Comparison of ENCODE assay signal across 18 mouse cellular contexts in genomic region chr3:84477498-84477897, GRCm38 (mm10). TPM values are rescaled to one million over a fixed set of nuclear protein-coding genes. Genes with fewer than 3 reads are reported as not detected.
A peak's percentile ranks its signal among the peaks of the same experiment; 100 is the strongest.
DNase-seq lines count a peak whose midpoint lies in the region; ATAC-seq and TF ChIP-seq lines count a peak whose summit lies in the region.
"Had no signal": no experiment of that assay in that cellular context is flagged by ENCODE, and none has a peak within 500 bp of the region (broad histone marks: within the 10 kb centered on the region; RNA-seq: fewer than 3 reads in every experiment).

No protein-coding gene starts in this region.

- no peak overlapping the region for H3K4me3 ChIP-seq in hindbrain, embryonic 14.5 days (replicated peaks; ENCODE audit: low read length)
- H3K4me3 ChIP-seq in hindbrain, embryonic 10.5 days: no peak overlapping the region
- H3K4me3 ChIP-seq in MEL (ENCODE audit: control insufficient read depth in 1 of 2, insufficient read depth in 1 of 2, low read depth in 2 of 2, low read length in 2 of 2): peak overlapping the region in 1 of 2 experiments; percentile 9; a peak in 1 of 4 replicates
- peak overlapping the region; percentile 83 for H3K4me3 ChIP-seq in liver, embryonic 13.5 days (replicated peaks)
- H3K4me3 ChIP-seq in stomach, embryonic 14.5 days (ENCODE audit: low read depth, low read length): no peak overlapping the region
- no peak overlapping the region for H3K4me3 ChIP-seq in lung, adult 2 months (replicated peaks; ENCODE audit: extremely low read depth, low read depth, low read length)
- H3K4me3 ChIP-seq: gastrocnemius, adult 2 months had no signal

- TF ChIP-seq RAD21 in MEL (IDR thresholded peaks at IDR 0.05; ENCODE audit: low read depth, low read length): no peak

- TF ChIP-seq EP300 in MEL (IDR thresholded peaks at IDR 0.05; ENCODE audit: low read depth in 1 of 2, low read length in 2 of 2): peak; percentile 75 to 80

- ATAC-seq in hindbrain, embryonic 14.5 days (ENCODE audit: low FRiP score): no peak
- peak; percentile 25; the same call in 1 of the 2 replicates for ATAC-seq in liver, embryonic 13.5 days (ENCODE audit: low read depth)
- ATAC-seq in stomach, embryonic 14.5 days (ENCODE audit: insufficient number of reproducible peaks, insufficient read depth, low FRiP score, low read depth): no peak
- ATAC-seq: forebrain, embryonic 14.5 days; intestine, embryonic 16.5 days; midbrain, embryonic 15.5 days had no signal

- H3K27me3 ChIP-seq in hindbrain, embryonic 14.5 days (ENCODE audit: control insufficient read depth, insufficient read depth, low read length): peaks cover 27% of the 10 kb centered on the region
- H3K27me3 ChIP-seq in hindbrain, embryonic 10.5 days (ENCODE audit: insufficient read depth, poor library complexity, severe bottlenecking): peaks cover 78% of the 10 kb centered on the region
- H3K27me3 ChIP-seq in MEL (ENCODE audit: control insufficient read depth in 1 of 2, insufficient read depth in 2 of 2, low read length in 2 of 2): peaks cover 0 to 1% of the 10 kb centered on the region in 2 experiments; a peak in 1 of 4 replicates
- H3K27me3 ChIP-seq in liver, embryonic 13.5 days: peaks cover 56% of the 10 kb centered on the region
- no peaks in the 10 kb centered on the region; the same call in 1 of the 2 replicates for H3K27me3 ChIP-seq in stomach, embryonic 14.5 days (ENCODE audit: control insufficient read depth, insufficient read depth, low read length)

- peak overlapping the region; percentile 88 for H3K4me2 ChIP-seq in hindbrain, embryonic 14.5 days (replicated peaks)
- peak overlapping the region; percentile 97 for H3K4me2 ChIP-seq in liver, embryonic 13.5 days
- H3K4me2 ChIP-seq in stomach, embryonic 14.5 days (replicated peaks; ENCODE audit: low read depth, low read length): peak overlapping the region; percentile 99

- no peak overlapping the region for H3K9ac ChIP-seq in hindbrain, embryonic 14.5 days
- no peak overlapping the region for H3K9ac ChIP-seq in MEL (ENCODE audit: control insufficient read depth, low read depth, low read length, poor library complexity, severe bottlenecking)
- H3K9ac ChIP-seq in liver, embryonic 13.5 days: peak overlapping the region; percentile 95
- no peak overlapping the region for H3K9ac ChIP-seq in stomach, embryonic 14.5 days (replicated peaks; ENCODE audit: low read depth, low read length)
- H3K9ac ChIP-seq: midbrain, embryonic 15.5 days had no signal

- H3K27ac ChIP-seq in hindbrain, embryonic 14.5 days: no peak overlapping the region
- no peak overlapping the region for H3K27ac ChIP-seq in hindbrain, embryonic 10.5 days
- H3K27ac ChIP-seq in MEL (ENCODE audit: control insufficient read depth, low read depth, low read length): peak overlapping the region; percentile 30
- peak overlapping the region; percentile 96 for H3K27ac ChIP-seq in liver, embryonic 13.5 days
- no peak overlapping the region for H3K27ac ChIP-seq in stomach, embryonic 14.5 days (ENCODE audit: low read length)
- H3K27ac ChIP-seq: gastrocnemius, adult 2 months; kidney, postnatal 0 days; macrophage; midbrain, embryonic 15.5 days had no signal

- H3K36me3 ChIP-seq in hindbrain, embryonic 14.5 days (replicated peaks; ENCODE audit: control insufficient read depth, insufficient read depth): no peaks in the 10 kb centered on the region
- no peaks in the 10 kb centered on the region for H3K36me3 ChIP-seq in hindbrain, embryonic 10.5 days
- peaks cover 0 to 26% of the 10 kb centered on the region in 2 experiments; a peak in 2 of 4 replicates for H3K36me3 ChIP-seq in MEL (ENCODE audit: control insufficient read depth in 1 of 2, insufficient read depth in 2 of 2, low read length in 2 of 2)
- peaks cover 34% of the 10 kb centered on the region for H3K36me3 ChIP-seq in liver, embryonic 13.5 days
- no peaks in the 10 kb centered on the region for H3K36me3 ChIP-seq in stomach, embryonic 14.5 days (ENCODE audit: control insufficient read depth, insufficient read depth, low read length)
- H3K36me3 ChIP-seq: midbrain, embryonic 15.5 days had no signal

- no peak for TF ChIP-seq CTCF in MEL (IDR thresholded peaks at IDR 0.05 in 2 of 3, conservative IDR thresholded peaks at IDR 0.05 in 1 of 3; ENCODE audit: control insufficient read depth in 1 of 3, insufficient read depth in 1 of 3, low read depth in 2 of 3, low read length in 3 of 3, poor library complexity in 1 of 3, severe bottlenecking in 1 of 3)
- TF ChIP-seq CTCF in lung, adult 2 months (IDR thresholded peaks at IDR 0.05; ENCODE audit: insufficient read depth, low read length): no peak

- no peak for TF ChIP-seq POLR2A in MEL (IDR thresholded peaks at IDR 0.05; ENCODE audit: control insufficient read depth in 1 of 2, insufficient read depth in 1 of 2, low read depth in 1 of 2, low read length in 2 of 2, poor library complexity in 1 of 2)
- TF ChIP-seq POLR2A in lung, adult 2 months (IDR thresholded peaks at IDR 0.05; ENCODE audit: borderline replicate concordance, extremely low read depth, low read depth, low read length): no peak

- H3K4me1 ChIP-seq in hindbrain, embryonic 14.5 days (replicated peaks; ENCODE audit: control insufficient read depth, insufficient read depth, low read length): peaks cover 7% of the 10 kb centered on the region
- peaks cover 42% of the 10 kb centered on the region for H3K4me1 ChIP-seq in hindbrain, embryonic 10.5 days (replicated peaks)
- H3K4me1 ChIP-seq in MEL (ENCODE audit: control insufficient read depth in 1 of 2, insufficient read depth in 2 of 2, low read length in 2 of 2): peaks cover 2 to 27% of the 10 kb centered on the region in 2 experiments; a peak in 3 of 4 replicates
- peaks cover 89% of the 10 kb centered on the region for H3K4me1 ChIP-seq in liver, embryonic 13.5 days (replicated peaks)
- H3K4me1 ChIP-seq in stomach, embryonic 14.5 days (ENCODE audit: control insufficient read depth, insufficient read depth, low read length): peaks cover 25% of the 10 kb centered on the region
- H3K4me1 ChIP-seq in lung, adult 2 months (ENCODE audit: control insufficient read depth, insufficient read depth, low read length): peaks cover 12% of the 10 kb centered on the region

- H3K9me3 ChIP-seq in hindbrain, embryonic 14.5 days (ENCODE audit: control insufficient read depth, low read length): no peaks in the 10 kb centered on the region
- H3K9me3 ChIP-seq in hindbrain, embryonic 10.5 days: no peaks in the 10 kb centered on the region
- H3K9me3 ChIP-seq in MEL (replicated peaks; ENCODE audit: insufficient read depth, low read length): no peaks in the 10 kb centered on the region
- no peaks in the 10 kb centered on the region for H3K9me3 ChIP-seq in liver, embryonic 13.5 days (replicated peaks)
- H3K9me3 ChIP-seq in stomach, embryonic 14.5 days (ENCODE audit: control insufficient read depth, low read depth, low read length): no peaks in the 10 kb centered on the region
- H3K9me3 ChIP-seq: midbrain, embryonic 15.5 days had no signal

- H3K79me2 ChIP-seq in MEL (ENCODE audit: control insufficient read depth, insufficient read depth, low read length, poor library complexity): no peaks in the 10 kb centered on the region

- DNase-seq in hindbrain, embryonic 14.5 days (ENCODE audit: low spot score): no peak
- no peak for DNase-seq in hindbrain, embryonic 10.5 days (ENCODE audit: low spot score)
- DNase-seq in MEL (ENCODE audit: low read depth, low spot score): peak; percentile 69
- DNase-seq in liver, embryonic 13.5 days: no peak
- DNase-seq in lung, adult 2 months: no peak
- DNase-seq in cerebellum, adult 8-10 months: no peak
- DNase-seq: adrenal gland, adult 2 months; B cell, adult 2 months; cerebellum, adult 2 months; gastrocnemius, adult 2 months; retina, postnatal 1 day; thymus, postnatal 25 days had no signal

- WGBS in hindbrain, embryonic 14.5 days: 89% methylated on average over 1 of the region's 1 CpGs
- WGBS in hindbrain, embryonic 10.5 days: 86% methylated on average over 1 of the region's 1 CpGs
- WGBS in liver, embryonic 13.5 days (ENCODE audit: insufficient replicate concordance): 58% methylated on average over 1 of the region's 1 CpGs
- WGBS in stomach, embryonic 14.5 days: 80% methylated on average over 1 of the region's 1 CpGs
- WGBS in lung, adult 2 months: 88% methylated on average over 1 of the region's 1 CpGs

TF ChIP-seq in MEL, 35 proteins besides CTCF, POLR2A, EP300 and RAD21 (continues in another document):
- TF ChIP-seq RCOR1 (IDR thresholded peaks at IDR 0.05; ENCODE audit: low read depth, low read length) (peak; percentile 47), MAZ (IDR thresholded peaks at IDR 0.05; ENCODE audit: low read depth, low read length) (no peak), MYC (IDR thresholded peaks at IDR 0.05; ENCODE audit: low read depth, low read length) (no peak), NRF1 (IDR thresholded peaks at IDR 0.05; ENCODE audit: insufficient read depth, low read depth, low read length, poor library complexity, severe bottlenecking) (no peak), CHD1 (IDR thresholded peaks at IDR 0.05; ENCODE audit: low read depth, low read length) (no peak), UBTF (IDR thresholded peaks at IDR 0.05; ENCODE audit: borderline replicate concordance, insufficient read depth, low read depth, low read length) (no peak), SIN3A (IDR thresholded peaks at IDR 0.05; ENCODE audit: low read length) (0 out of 2 replicates have a peak, but pooled peaks have one; percentile 24), KAT2A (conservative IDR thresholded peaks at IDR 0.05; ENCODE audit: low read depth, low read length) (no peak), TCF12 (IDR thresholded peaks at IDR 0.05; ENCODE audit: low read depth, low read length) (peak; percentile 79), TAL1 (IDR thresholded peaks at IDR 0.05; ENCODE audit: low read length) (peak; percentile 62), MAFK (IDR thresholded peaks at IDR 0.05; ENCODE audit: borderline replicate concordance, low read depth, low read length) (no peak), ZNF384 (IDR thresholded peaks at IDR 0.05; ENCODE audit: low read depth, low read length) (0 out of 2 replicates have a peak, but pooled peaks have one; percentile 19), ZMIZ1 (IDR thresholded peaks at IDR 0.05; ENCODE audit: low read depth, low read length) (no peak), GATA1 (IDR thresholded peaks at IDR 0.05; ENCODE audit: low read depth, low read length) (peak; percentile 81), ETS1 (IDR thresholded peaks at IDR 0.05; ENCODE audit: low read depth, low read length) (peak; percentile 78; the same call in 1 of the 2 replicates)

RNA-seq across cellular contexts. Expression of gene Fhdc1, which starts 2.7 kb away (rescaled TPM):
- 5.2 and 6.1 TPM in 2 replicates for polyA plus RNA-seq in hindbrain, embryonic 14.5 days (2014; fragmentation: Nextera tagmentation; extraction: Ambion mirVana)
- 3.8 and 5.8 TPM in 2 replicates for polyA plus RNA-seq in hindbrain, embryonic 10.5 days (2016; fragmentation: Nextera tagmentation; extraction: Ambion mirVana)
- 0.42 and 0.54 TPM in 2 replicates for total RNA-seq in MEL (2012; rRNA removed)
- polyA plus RNA-seq in MEL (2012; ENCODE audit: insufficient read depth in 1 of 2, insufficient read length in 2 of 2, low read depth in 1 of 2, low replicate concordance in 2 of 2, missing spikeins in 1 of 2): 1 to 10 TPM in 1 of 2 experiments, not detected in 1; 2.0 TPM
- polyA plus RNA-seq in liver, embryonic 13.5 days (2015; fragmentation: Nextera tagmentation; extraction: Ambion mirVana): 30.2 and 30.9 TPM in 2 replicates
- 12.1 and 15.5 TPM in 2 replicates for polyA plus RNA-seq in stomach, embryonic 14.5 days (2014; fragmentation: Nextera tagmentation; extraction: Ambion mirVana)
- polyA plus RNA-seq in lung, adult 2 months (2012; rRNA removed): 10.3 and 13.3 TPM in 2 replicates

Comparison
In these comparisons a context has a peak if more than half of its experiments do, and no peak if none do; other contexts are left out.
1. H3K27ac ChIP-seq: peak in MEL (single experiment) and liver, embryonic 13.5 days (single experiment); none in hindbrain, embryonic 14.5 days (single experiment), hindbrain, embryonic 10.5 days (single experiment) and stomach, embryonic 14.5 days (single experiment).
2. Peak in every context shown above with its lines, with median percentiles within 50 percentile points of each other: H3K4me2 ChIP-seq.